Mouse (Mus musculus) midbrain, embryonic 14.5 days (tissue): ENCODE measurements around the gene Cst7. TPM values are rescaled to one million over a fixed set of nuclear protein-coding genes. Genes with fewer than 3 reads are reported as not detected.

Experiments
- ATAC-seq: fragments of 200-750 bp; cut with Nextera tagmentation; 2 replicates; pipeline ENCODE4 v1.8.0; 2017; ENCODE audit warnings: moderate number of reproducible peaks, moderate library complexity; ENCODE audit not compliant: low FRiP score, low TSS enrichment
- DNase-seq: peaks from one replicate; pipeline ENCODE4 v3.0.0-alpha.2; 2015
- H3K27ac ChIP-seq: fragments of 300-500 bp; sonication (generic); replicated peaks from 2 replicates; pipeline ENCODE4 v1.5.1; 2014; ENCODE audit warnings: mild to moderate bottlenecking, low read depth, low read length, moderate library complexity
- H3K27me3 ChIP-seq: fragments of 300-500 bp; sonication (generic); 2 replicates; pipeline ENCODE4 v1.6.1; 2014; ENCODE audit warnings: low read length, control low read depth, mixed read lengths; ENCODE audit not compliant: control insufficient read depth, insufficient read depth
- H3K36me3 ChIP-seq: fragments of 300-500 bp; sonication (generic); 2 replicates; pipeline ENCODE4 v1.6.1; 2014; ENCODE audit warnings: low read length, control low read depth; ENCODE audit not compliant: control insufficient read depth, insufficient read depth
- H3K4me1 ChIP-seq: fragments of 300-500 bp; sonication (generic); 2 replicates; pipeline ENCODE4 v1.6.1; 2014; ENCODE audit warnings: mild to moderate bottlenecking, antibody characterized with exemption, low read length, control low read depth; ENCODE audit not compliant: control insufficient read depth, insufficient read depth
- H3K4me2 ChIP-seq: fragments of 300-500 bp; sonication (generic); 2 replicates; pipeline ENCODE4 v1.6.1; 2014; ENCODE audit warnings: mild to moderate bottlenecking, low read length, moderate library complexity
- H3K4me3 ChIP-seq: fragments of 300-500 bp; sonication (generic); replicated peaks from 2 replicates; pipeline ENCODE4 v1.5.1; 2014; ENCODE audit warnings: low read depth, low read length
- H3K9ac ChIP-seq: fragments of 300-500 bp; sonication (generic); replicated peaks from 2 replicates; pipeline ENCODE4 v1.6.1; 2014; ENCODE audit warnings: mild to moderate bottlenecking, low read length, moderate library complexity
- H3K9me3 ChIP-seq: fragments of 300-500 bp; sonication (generic); 2 replicates; pipeline ENCODE4 v1.6.1; 2016; ENCODE audit warnings: low read length, control low read depth, mixed read lengths; ENCODE audit not compliant: control insufficient read depth
- WGBS: fragments of 180-500 bp; shearing (Covaris S2); extraction: QIAGEN DNeasy Blood & Tissue Kit; methylation state at CpG from one replicate; pipeline ENCODE4 v1.1.7; 2014; 5-methylcytosine and 5-hydroxymethylcytosine counted together
- polyA plus RNA-seq: library from polyadenylated mRNA; unstranded; fragments of >200 nt; fragmentation: Nextera tagmentation; extraction: Ambion mirVana; gene quantifications from 2 replicates; pipeline ENCODE4 v1.2.1, GENCODE M21; 2014

The Cst7 gene
- polyA plus RNA-seq, 1 experiment from 2014 or later: 0.58 TPM

DNA sequence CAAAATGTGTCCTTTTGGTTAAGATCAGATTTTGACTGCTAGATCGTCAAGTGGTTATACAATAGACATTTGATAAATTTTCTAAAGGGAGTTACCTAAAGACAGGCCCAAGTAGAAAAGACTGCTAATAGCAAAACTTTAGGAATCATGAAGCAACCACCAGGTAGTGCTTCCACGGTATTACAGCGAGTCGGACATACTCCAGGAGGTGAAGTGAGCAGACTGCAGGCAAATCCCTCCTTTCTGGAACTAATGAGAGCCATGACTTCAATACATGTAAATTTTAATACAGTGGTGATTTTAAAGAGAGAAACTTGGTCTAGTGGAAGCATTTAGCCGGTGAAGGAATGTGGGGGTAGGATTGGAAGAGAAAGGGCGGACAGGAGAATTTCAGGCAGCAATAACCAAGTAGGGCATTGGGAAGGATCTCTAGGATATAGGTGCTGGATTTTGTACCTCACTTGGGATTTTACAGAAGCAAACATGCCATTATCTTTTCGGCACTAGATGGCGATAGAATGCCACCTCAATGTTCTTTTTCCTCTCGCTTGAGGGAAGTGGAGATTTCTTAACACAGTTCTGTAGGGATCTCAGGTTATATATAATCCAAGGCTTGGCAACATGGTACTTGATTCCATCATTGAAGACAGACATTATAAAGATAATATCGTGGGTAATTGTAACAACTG, 38.8 kb downstream of the Cst7 start:
- peak overlapping the region; percentile 80 for H3K4me3 ChIP-seq
- no peaks in the 10 kb centered on the region for H3K36me3 ChIP-seq
- peak; percentile 92 for DNase-seq
- WGBS: 2% methylated on average over 10 of the region's 10 CpGs
- H3K27me3 ChIP-seq: no peaks in the 10 kb centered on the region
- peaks cover 9% of the 10 kb centered on the region for H3K4me1 ChIP-seq
- H3K27ac ChIP-seq: 0 out of 2 replicates have a peak overlapping the region, but pooled peaks have one; percentile 5
- H3K4me2 ChIP-seq: peak overlapping the region; percentile 67
- peak; percentile 59 for ATAC-seq
- H3K9me3 ChIP-seq: no peaks in the 10 kb centered on the region
- H3K9ac ChIP-seq: peak overlapping the region; percentile 4

DNA sequence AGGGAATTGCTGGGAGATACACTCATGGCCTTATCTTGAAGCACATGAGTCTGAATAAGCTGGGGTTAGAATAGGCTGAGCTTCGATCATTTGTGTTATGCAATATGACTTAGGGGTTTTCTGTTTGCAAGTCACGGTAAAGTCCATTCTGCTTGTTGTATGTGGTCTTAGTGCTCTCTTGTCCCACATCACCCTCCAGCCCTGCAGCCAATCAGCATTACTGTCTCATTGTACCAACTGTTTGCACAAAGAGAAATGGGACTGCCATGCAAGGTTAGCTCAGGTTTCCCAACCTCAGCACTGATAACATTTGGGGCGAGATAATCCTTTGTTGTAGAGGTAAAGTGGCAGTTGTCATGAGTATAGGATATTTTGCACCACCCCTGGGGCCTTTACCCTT, 39.9 kb downstream of the Cst7 start:
- no peak for ATAC-seq
- Histone ChIP-seq H3K27me3 (no peaks in the 10 kb centered on the region), H3K27ac (no peak overlapping the region), H3K36me3 (no peaks in the 10 kb centered on the region), H3K4me2 (no peak overlapping the region), H3K9ac (no peak overlapping the region), H3K4me3 (no peak overlapping the region), H3K4me1 (peaks cover 9% of the 10 kb centered on the region), H3K9me3 (no peaks in the 10 kb centered on the region)
- WGBS: 84% methylated on average over 3 of the region's 3 CpGs
- DNase-seq: no peak

DNA sequence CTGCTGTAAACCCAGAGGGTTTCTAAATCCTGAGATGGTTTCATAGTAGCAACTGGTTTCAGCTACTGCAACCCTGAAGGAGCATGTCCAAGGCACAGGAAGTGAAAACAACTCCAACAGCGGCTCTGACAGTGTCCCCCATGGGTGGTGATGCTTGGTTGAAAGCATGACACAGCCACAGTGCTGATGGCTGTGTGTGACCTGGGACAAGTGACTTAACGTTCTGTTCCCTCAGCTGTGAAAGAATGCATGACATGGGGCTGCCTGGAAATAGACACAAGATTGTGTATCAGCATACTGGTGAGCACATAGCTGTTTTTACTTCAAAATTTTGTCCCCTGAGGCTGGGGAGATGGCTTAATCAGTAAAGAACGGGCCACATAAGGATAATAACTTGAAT, 51.5 kb downstream of the Cst7 start:
- H3K27me3 ChIP-seq: no peaks in the 10 kb centered on the region
- no peak overlapping the region for H3K9ac ChIP-seq
- H3K27ac ChIP-seq: no peak overlapping the region
- H3K4me3 ChIP-seq: no peak overlapping the region
- no peaks in the 10 kb centered on the region for H3K9me3 ChIP-seq
- H3K4me1 ChIP-seq: no peaks in the 10 kb centered on the region
- H3K36me3 ChIP-seq: peaks cover 45% of the 10 kb centered on the region
- DNase-seq (no peak), ATAC-seq (no peak)
- WGBS: 73% methylated on average over 3 of the region's 3 CpGs
- no peak overlapping the region for H3K4me2 ChIP-seq

DNA sequence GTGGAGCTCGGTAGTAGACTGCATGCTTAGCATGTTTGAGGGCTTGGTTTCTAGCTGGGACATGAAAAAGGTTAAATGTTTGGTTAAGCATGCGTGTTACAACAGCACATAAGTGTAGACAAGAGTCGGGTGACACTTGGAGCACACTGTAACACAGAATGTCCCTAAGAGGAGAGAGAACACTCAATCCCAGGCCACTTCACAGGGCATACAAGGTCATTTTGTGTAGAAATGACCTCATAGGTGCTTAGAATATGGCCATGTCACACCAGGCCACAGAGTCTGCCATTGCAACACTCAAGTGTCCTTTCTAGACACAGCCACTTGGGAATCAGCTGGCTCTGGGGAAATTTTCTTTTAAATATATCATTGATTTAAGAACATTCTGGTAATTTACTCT, 53.7 kb downstream of the Cst7 start:
- H3K4me3 ChIP-seq: no peak overlapping the region
- H3K9me3 ChIP-seq: no peaks in the 10 kb centered on the region
- ATAC-seq (no peak), DNase-seq (no peak)
- H3K9ac ChIP-seq: no peak overlapping the region
- no peaks in the 10 kb centered on the region for H3K27me3 ChIP-seq
- H3K27ac ChIP-seq: no peak overlapping the region
- 91% methylated on average over 3 of the region's 3 CpGs for WGBS
- no peak overlapping the region for H3K4me2 ChIP-seq
- no peaks in the 10 kb centered on the region for H3K4me1 ChIP-seq
- peaks cover 42% of the 10 kb centered on the region for H3K36me3 ChIP-seq

DNA sequence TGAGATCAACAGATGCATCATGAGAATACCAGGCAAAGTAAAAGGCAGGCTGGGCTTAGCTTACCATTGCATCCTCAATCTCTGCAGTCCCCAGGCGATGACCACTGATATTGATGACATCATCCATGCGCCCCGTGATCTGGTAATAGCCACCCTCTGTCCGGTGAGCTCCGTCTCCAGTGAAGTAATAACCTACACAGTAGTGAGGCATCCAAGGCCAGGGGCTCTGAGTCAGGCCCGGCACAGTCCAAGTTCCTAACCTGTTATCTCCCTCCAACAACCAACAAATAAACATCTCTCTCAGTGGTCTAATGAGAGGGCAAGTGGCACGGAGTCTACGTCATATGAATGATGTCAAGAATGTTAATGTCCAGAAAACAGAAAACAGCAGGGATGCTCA, 54.7 kb downstream of the Cst7 start:
- ATAC-seq (no peak), DNase-seq (no peak)
- Histone ChIP-seq H3K9ac (no peak overlapping the region), H3K36me3 (peaks cover 38% of the 10 kb centered on the region), H3K27me3 (no peaks in the 10 kb centered on the region), H3K9me3 (no peaks in the 10 kb centered on the region), H3K4me1 (no peaks in the 10 kb centered on the region), H3K27ac (no peak overlapping the region), H3K4me3 (no peak overlapping the region), H3K4me2 (no peak overlapping the region)
- 94% methylated on average over 8 of the region's 8 CpGs for WGBS

DNA sequence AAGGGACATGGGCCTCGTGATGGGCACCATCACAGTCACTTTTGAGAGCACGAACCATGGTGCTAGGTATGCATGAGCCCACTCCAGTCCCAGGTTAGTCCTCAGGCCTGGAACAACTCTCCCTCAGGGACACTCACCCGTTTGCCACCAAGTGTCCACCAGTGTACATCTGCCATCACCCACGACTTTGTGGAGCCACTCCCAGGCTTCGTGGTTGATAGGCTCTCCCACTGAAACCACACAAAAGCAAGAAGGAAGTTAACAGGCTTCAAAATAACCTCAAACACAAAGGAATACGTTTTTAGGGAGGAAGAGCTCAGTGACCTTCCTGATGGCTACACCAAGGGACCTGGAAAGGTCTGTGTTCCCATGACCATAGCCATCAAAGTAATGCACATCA, 56.9 kb downstream of the Cst7 start:
- no peak overlapping the region for H3K9ac ChIP-seq
- peaks cover 36% of the 10 kb centered on the region for H3K36me3 ChIP-seq

More for the DNA sequence above, 56.9 kb downstream of the Cst7 start:
- DNase-seq (no peak), ATAC-seq (no peak)
- H3K4me3 ChIP-seq: no peak overlapping the region
- no peak overlapping the region for H3K4me2 ChIP-seq
- WGBS: 80% methylated on average over 6 of the region's 6 CpGs
- H3K27ac ChIP-seq: no peak overlapping the region
- no peaks in the 10 kb centered on the region for H3K4me1 ChIP-seq
- H3K9me3 ChIP-seq: no peaks in the 10 kb centered on the region
- no peaks in the 10 kb centered on the region for H3K27me3 ChIP-seq

Other genes starting within 250 kb of the Cst7 start
- gene Gm10130, start 246.7 kb upstream of the Cst7 start, polyA plus RNA-seq: 0.95 and 0.98 TPM in 2 replicates
- gene 3300002I08Rik, start 207.7 kb upstream of the Cst7 start, polyA plus RNA-seq: 14.8 and 19.7 TPM in 2 replicates
- 8.0 and 9.9 TPM in 2 replicates for gene Zfp442, start 118.9 kb upstream of the Cst7 start, polyA plus RNA-seq
- 0.08 TPM in 1 of 2 replicates, not detected in the other for gene Zfp345, start 85.3 kb upstream of the Cst7 start, polyA plus RNA-seq
- gene Apmap, start 38.2 kb downstream of the Cst7 start, polyA plus RNA-seq: 33.4 and 42.5 TPM in 2 replicates
- gene Acss1, start 98.1 kb downstream of the Cst7 start, polyA plus RNA-seq: 15.2 and 19.9 TPM in 2 replicates
- gene Vsx1, start 118.9 kb downstream of the Cst7 start, polyA plus RNA-seq: not detected in 2 replicates
- 46.1 and 50.8 TPM in 2 replicates for gene Entpd6, start 178.6 kb downstream of the Cst7 start, polyA plus RNA-seq
- 62.2 and 64.5 TPM in 2 replicates for gene Pygb, start 216.3 kb downstream of the Cst7 start, polyA plus RNA-seq